Mouse (Mus musculus) CH12.LX (cell line): ENCODE results near the gene Pdss2. TPM values are rescaled to one million over a fixed set of nuclear protein-coding genes. Genes with fewer than 3 reads are reported as not detected.
A peak's percentile ranks its signal among the peaks of the same experiment; 100 is the strongest.

ENCODE experiments used
- DNase-seq: peaks from one replicate; pipeline ENCODE4 v3.0.0-alpha.2; 2013; ENCODE audit errors: extremely low read depth
- H3K27ac ChIP-seq: 2 replicates; pipeline ENCODE4 v1.5.1; 2012; ENCODE audit warnings: low read depth, mild to moderate bottlenecking, control low read depth, moderate library complexity; ENCODE audit not compliant: insufficient read depth
- H3K27me3 ChIP-seq: replicated peaks from 2 replicates; pipeline ENCODE3; 2012; ENCODE audit warnings: inconsistent platforms
- H3K36me3 ChIP-seq, 2 experiments: replicated peaks in 1 of 2; 2 replicates each; pipeline versions ENCODE3 to v1.6.1; 2012; ENCODE audit warnings: inconsistent platforms in 1 of 2, low read length in 1 of 2, mild to moderate bottlenecking in 1 of 2, mixed read lengths in 1 of 2, moderate library complexity in 1 of 2; ENCODE audit not compliant: control insufficient read depth in 1 of 2, insufficient read depth in 1 of 2
- H3K4me1 ChIP-seq, 2 experiments: 2 replicates each; pipeline ENCODE4 v1.6.1; 2012; ENCODE audit warnings: inconsistent platforms in 1 of 2, moderate library complexity in 1 of 2; ENCODE audit not compliant: insufficient read depth in 2 of 2, control insufficient read depth in 1 of 2
- H3K4me2 ChIP-seq: 2 replicates; pipeline ENCODE4 v1.6.1; 2012; ENCODE audit warnings: low read depth, mild to moderate bottlenecking, control low read depth; ENCODE audit not compliant: poor library complexity, insufficient read depth, severe bottlenecking
- H3K4me3 ChIP-seq, 3 experiments: fragments of 150-350 bp in 1 of 3; sonication (generic) in 1 of 3; replicated peaks in 1 of 3; 2 replicates each; pipeline versions ENCODE3 to v1.5.1; 2011 to 2012; ENCODE audit warnings: low read depth in 2 of 3, low read length in 2 of 3, mild to moderate bottlenecking in 2 of 3, moderate library complexity in 2 of 3, control low read depth in 1 of 3, improper control_type of control experiment in 1 of 3, inconsistent platforms in 1 of 3, mixed read lengths in 1 of 3; ENCODE audit not compliant: poor library complexity in 1 of 3
- H3K79me2 ChIP-seq: replicated peaks from 2 replicates; pipeline ENCODE4 v1.6.1; 2012; ENCODE audit warnings: mild to moderate bottlenecking, moderate library complexity; ENCODE audit not compliant: control insufficient read depth, poor library complexity, insufficient read depth, severe bottlenecking; ENCODE audit errors: extremely low read depth
- H3K9ac ChIP-seq: 2 replicates; pipeline ENCODE4 v1.6.1; 2012; ENCODE audit warnings: low read depth, mild to moderate bottlenecking, control low read depth, moderate library complexity; ENCODE audit not compliant: insufficient read depth
- H3K9me3 ChIP-seq: replicated peaks from 2 replicates; pipeline ENCODE3; 2012; ENCODE audit warnings: low read length, inconsistent platforms, mixed read lengths
- BHLHE40 ChIP-seq: IDR thresholded peaks from 2 replicates; pipeline ENCODE4 v1.6.1; 2011; ENCODE audit warnings: mild to moderate bottlenecking, low read depth, low read length, improper control_type of control experiment
- CHD1 ChIP-seq: IDR thresholded peaks from 2 replicates; pipeline ENCODE4 v1.6.1; 2012; ENCODE audit warnings: low read depth, low read length, improper control_type of control experiment, inconsistent platforms
- CTCF ChIP-seq, 2 experiments: IDR thresholded peaks in 1 of 2; conservative IDR thresholded peaks in 1 of 2; 2 replicates each; pipeline ENCODE4 v1.5.1; 2011 to 2012; ENCODE audit warnings: low read depth in 2 of 2, low read length in 2 of 2, improper control_type of control experiment in 1 of 2, inconsistent platforms in 1 of 2, mild to moderate bottlenecking in 1 of 2, moderate library complexity in 1 of 2
- E2F4 ChIP-seq: IDR thresholded peaks from 2 replicates; pipeline ENCODE4 v1.6.1; 2011; ENCODE audit warnings: low read depth, low read length, improper control_type of control experiment; ENCODE audit not compliant: insufficient replicate concordance
- ELF1 ChIP-seq: IDR thresholded peaks from 2 replicates; pipeline ENCODE4 v1.6.1; 2014; ENCODE audit warnings: low read depth, mild to moderate bottlenecking, inconsistent platforms, low read length, improper control_type of control experiment
- ETS1 ChIP-seq: conservative IDR thresholded peaks from 2 replicates; pipeline ENCODE4 v1.6.1; 2012; ENCODE audit warnings: low read depth, mild to moderate bottlenecking, inconsistent platforms, low read length, improper control_type of control experiment, moderate library complexity
- GABPA ChIP-seq: IDR thresholded peaks from 2 replicates; pipeline ENCODE4 v1.6.1; 2012; ENCODE audit warnings: low read depth, low read length, improper control_type of control experiment, inconsistent platforms; ENCODE audit not compliant: insufficient replicate concordance
- HCFC1 ChIP-seq: IDR thresholded peaks from 2 replicates; pipeline ENCODE4 v1.6.1; 2012; ENCODE audit warnings: low read depth, mild to moderate bottlenecking, inconsistent platforms, low read length, improper control_type of control experiment
- IRF4 ChIP-seq: IDR thresholded peaks from 2 replicates; pipeline ENCODE4 v1.6.1; 2014; ENCODE audit warnings: low read depth, mild to moderate bottlenecking, inconsistent platforms, low read length, improper control_type of control experiment
- KAT2A ChIP-seq: IDR thresholded peaks from 2 replicates; pipeline ENCODE4 v1.6.1; 2012; ENCODE audit warnings: low read length, improper control_type of control experiment, inconsistent platforms; ENCODE audit not compliant: insufficient replicate concordance
- MAX ChIP-seq: IDR thresholded peaks from 2 replicates; pipeline ENCODE4 v1.6.1; 2011; ENCODE audit warnings: low read length, improper control_type of control experiment
- MXI1 ChIP-seq: IDR thresholded peaks from 2 replicates; pipeline ENCODE4 v1.6.1; 2011; ENCODE audit warnings: mild to moderate bottlenecking, low read depth, low read length, improper control_type of control experiment
- NRF1 ChIP-seq: IDR thresholded peaks from 2 replicates; pipeline ENCODE4 v1.6.1; 2014; ENCODE audit warnings: low read depth, mild to moderate bottlenecking, inconsistent platforms, low read length, improper control_type of control experiment, moderate library complexity
- PAX5 ChIP-seq: IDR thresholded peaks from 2 replicates; pipeline ENCODE4 v1.6.1; 2012; ENCODE audit warnings: low read length, inconsistent platforms, mixed read lengths
- POLR2A ChIP-seq: IDR thresholded peaks from 2 replicates; pipeline ENCODE4 v1.6.1; 2011; ENCODE audit warnings: low read depth, mild to moderate bottlenecking, improper control_type of control experiment, low read length
- RAD21 ChIP-seq: IDR thresholded peaks from 2 replicates; pipeline ENCODE4 v1.6.1; 2011; ENCODE audit warnings: low read depth, mild to moderate bottlenecking, low read length, improper control_type of control experiment, moderate library complexity
- RCOR1 ChIP-seq: conservative IDR thresholded peaks from 2 replicates; pipeline ENCODE4 v1.6.1; 2012; ENCODE audit warnings: low read depth, mild to moderate bottlenecking, inconsistent platforms, low read length, improper control_type of control experiment
- SMC3 ChIP-seq: IDR thresholded peaks from 2 replicates; pipeline ENCODE4 v1.6.1; 2011; ENCODE audit warnings: low read depth, low read length, improper control_type of control experiment
- UBTF ChIP-seq: IDR thresholded peaks from 2 replicates; pipeline ENCODE4 v1.6.1; 2012; ENCODE audit warnings: low read depth, mild to moderate bottlenecking, inconsistent platforms, low read length, improper control_type of control experiment, moderate library complexity
- USF2 ChIP-seq: conservative IDR thresholded peaks from 2 replicates; pipeline ENCODE4 v1.6.1; 2011; ENCODE audit warnings: low read depth, low read length, improper control_type of control experiment
- ZKSCAN1 ChIP-seq: IDR thresholded peaks from 2 replicates; pipeline ENCODE4 v1.6.1; 2012; ENCODE audit warnings: low read depth, inconsistent platforms, low read length, improper control_type of control experiment, borderline replicate concordance
- ZMIZ1 ChIP-seq: IDR thresholded peaks from 2 replicates; pipeline ENCODE4 v1.6.1; 2012; ENCODE audit warnings: low read depth, mild to moderate bottlenecking, inconsistent platforms, low read length, improper control_type of control experiment
- dilution Hi-C: fragments of 300-500 bp; cut with MboI; formaldehyde crosslinking; loops from 2 replicates; pipeline ENCODE4 v1.14.3; 2020; ENCODE audit warnings: low sequenced_read_pairs; ENCODE audit not compliant: extremely low pct_unique_long_range_greater_than_20kb, extremely low pct_ligation_motif_present
- in situ Hi-C: fragments of 300-500 bp; cut with MboI; formaldehyde crosslinking; loops from 3 replicates; pipeline ENCODE4 v1.14.3; 2019; ENCODE audit warnings: low sequenced_read_pairs, low pct_ligation_motif_present, low pct_unique_long_range_greater_than_20kb, mixed read lengths
- polyA plus RNA-seq: library from polyadenylated mRNA; unstranded; fragments of >175 nt; gene quantifications from 2 replicates; pipeline ENCODE4 v1.2.1, GENCODE M21; 2012; ENCODE audit warnings: low read depth; ENCODE audit not compliant: insufficient read length
- total RNA-seq, 2 experiments: library from RNA; depleted of rRNA; stranded (reverse); fragments of 300-350 nt in 1 of 2; fragments of >200 nt in 1 of 2; gene quantifications; 2 replicates each; pipeline ENCODE4 v1.2.3; 2012 to 2014

Gene Pdss2
- total and polyA plus RNA-seq, 3 experiments = 11.1 to 17.9 (median 14.3) TPM

- H3K4me1 ChIP-seq = no peaks in the 10 kb centered on the region
- no peak overlapping the region for H3K4me2 ChIP-seq
- dilution Hi-C loops = no loop called here
- H3K27me3 ChIP-seq = no peaks in the 10 kb centered on the region
- in situ Hi-C loops = no loop called here
- no peak overlapping the region for H3K27ac ChIP-seq
- peaks cover 0 to 10% of the 10 kb centered on the region in 2 experiments for H3K36me3 ChIP-seq
- no peak overlapping the region for H3K4me3 ChIP-seq
- TF ChIP-seq CHD1 (no peak), RCOR1 (no peak), POLR2A (no peak), IRF4 (no peak), UBTF (no peak), HCFC1 (no peak), NRF1 (no peak), E2F4 (no peak)
- H3K9ac ChIP-seq = no peak overlapping the region
- no peak for DNase-seq
- H3K9me3 ChIP-seq = peaks cover 2% of the 10 kb centered on the region
- no peaks in the 10 kb centered on the region for H3K79me2 ChIP-seq
Measured at GRCm38 (mm10) chr10:43434326-43434725, 213.0 kb downstream of the Pdss2 start.

- in situ Hi-C loops = no loop called here
- Histone ChIP-seq H3K27ac (no peak overlapping the region), H3K4me3 (no peak overlapping the region), H3K4me1 (no peaks in the 10 kb centered on the region), H3K27me3 (no peaks in the 10 kb centered on the region), H3K4me2 (no peak overlapping the region), H3K9ac (no peak overlapping the region), H3K36me3 (peaks cover 0 to 11% of the 10 kb centered on the region in 2 experiments), H3K79me2 (no peaks in the 10 kb centered on the region), H3K9me3 (peaks cover 2% of the 10 kb centered on the region)
- no peak for DNase-seq
- dilution Hi-C loops = no loop called here
- TF ChIP-seq KAT2A = no peak
- peak; percentile 23; the same call in 1 of the 2 replicates for TF ChIP-seq SMC3
- no peak for TF ChIP-seq ETS1
- TF ChIP-seq CTCF (conservative IDR thresholded peaks at IDR 0.05 in 1 of 2, IDR thresholded peaks at IDR 0.05 in 1 of 2; ENCODE audit: low read depth in 2 of 2, low read length in 2 of 2) = peak in 1 of 2 experiments; percentile 12; a peak in 1 of 4 replicates
- TF ChIP-seq ZMIZ1 = no peak
- no peak for TF ChIP-seq USF2
- peak; percentile 22 for TF ChIP-seq RAD21
Measured at GRCm38 (mm10) chr10:43435757-43436156, 214.5 kb downstream of the Pdss2 start.

GRCm38 (mm10) chr10:43439492-43439941, 218.2 kb downstream of the Pdss2 start:
- no peak overlapping the region for H3K4me3 ChIP-seq
- H3K27me3 ChIP-seq = no peaks in the 10 kb centered on the region
- no peak for DNase-seq
- H3K36me3 ChIP-seq = peaks cover 0 to 7% of the 10 kb centered on the region in 2 experiments
- peaks cover 2% of the 10 kb centered on the region for H3K9me3 ChIP-seq
- no peak overlapping the region for H3K4me2 ChIP-seq
- no peak overlapping the region for H3K9ac ChIP-seq
- no peaks in the 10 kb centered on the region for H3K4me1 ChIP-seq
- H3K79me2 ChIP-seq = no peaks in the 10 kb centered on the region
- in situ Hi-C loops (no loop called here), dilution Hi-C loops (no loop called here)
- H3K27ac ChIP-seq = no peak overlapping the region
- no peak for TF ChIP-seq ELF1
- no peak for TF ChIP-seq HCFC1
- TF ChIP-seq USF2 = no peak
- TF ChIP-seq POLR2A = no peak
- no peak for TF ChIP-seq KAT2A
- no peak for TF ChIP-seq PAX5
- no peak for TF ChIP-seq MAX
- no peak for TF ChIP-seq GABPA
- no peak for TF ChIP-seq ZKSCAN1
- TF ChIP-seq NRF1 = no peak
- TF ChIP-seq BHLHE40 = no peak
- TF ChIP-seq MXI1 = no peak
